ENCODE assay signal across 9 mouse cellular contexts in the genomic region with DNA sequence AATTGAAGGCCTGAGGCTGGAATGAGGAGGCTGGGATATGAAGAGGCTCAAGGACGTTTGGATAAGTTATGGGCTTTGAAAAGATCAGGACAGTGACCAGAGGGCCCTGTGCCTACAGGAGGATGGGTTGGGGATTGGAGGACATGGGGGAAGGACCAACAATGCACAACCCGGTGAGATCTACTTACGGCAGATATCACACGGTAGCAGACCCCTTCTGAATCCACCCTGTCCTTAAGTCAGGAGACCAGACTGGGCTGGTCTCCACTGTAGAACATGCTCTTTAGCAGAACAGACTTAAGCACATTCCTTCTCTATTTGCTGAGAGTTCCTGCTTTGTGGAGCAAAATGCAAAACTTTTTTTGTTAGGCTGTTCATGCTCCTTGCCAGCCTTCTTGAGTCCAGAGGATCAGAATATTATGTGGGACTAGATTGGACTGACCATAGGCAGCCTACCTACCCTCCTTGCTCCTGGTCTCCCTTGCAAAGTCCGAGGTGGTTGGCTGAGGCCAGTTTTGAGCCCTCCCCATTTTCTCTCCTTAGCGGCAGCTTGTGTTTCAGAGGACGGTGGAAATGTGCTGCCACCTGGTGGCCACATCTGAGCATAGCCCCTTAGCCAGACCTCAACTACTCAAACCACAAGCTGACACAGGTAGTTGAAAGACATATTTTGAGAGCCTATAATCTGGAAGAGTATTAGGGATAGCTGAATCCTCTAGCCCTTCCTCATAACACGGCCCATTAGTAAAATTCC. TPM values are rescaled to one million over a fixed set of nuclear protein-coding genes. Genes with fewer than 3 reads are reported as not detected.
DNase-seq lines count a peak whose midpoint lies in the region; ATAC-seq and TF ChIP-seq lines count a peak whose summit lies in the region.
"Had no signal": no experiment of that assay in that cellular context is flagged by ENCODE, and none has a peak within 500 bp of the region (broad histone marks: within the 10 kb centered on the region; RNA-seq: fewer than 3 reads in every experiment).

No protein-coding gene starts in this region.

- H3K4me3 ChIP-seq in hindbrain, embryonic 12.5 days: no peak overlapping the region
- no peak overlapping the region for H3K4me3 ChIP-seq in lung, postnatal 0 days (ENCODE audit: low read depth, low read length)
- H3K4me3 ChIP-seq: myocyte had no signal

- H3K9me3 ChIP-seq in hindbrain, embryonic 12.5 days (replicated peaks): no peaks in the 10 kb centered on the region
- no peaks in the 10 kb centered on the region for H3K9me3 ChIP-seq in lung, postnatal 0 days (ENCODE audit: low read length)

- no peaks in the 10 kb centered on the region for H3K36me3 ChIP-seq in hindbrain, embryonic 12.5 days
- H3K36me3 ChIP-seq in lung, postnatal 0 days (ENCODE audit: insufficient read depth, low read length): no peaks in the 10 kb centered on the region

- 44% methylated on average over 8 of the region's 8 CpGs for WGBS in hindbrain, embryonic 12.5 days
- 26% methylated on average over 8 of the region's 8 CpGs for WGBS in lung, postnatal 0 days

- H3K27ac ChIP-seq in hindbrain, embryonic 12.5 days: no peak overlapping the region
- no peak overlapping the region for H3K27ac ChIP-seq in lung, postnatal 0 days (ENCODE audit: low read length)

- peak; percentile 76 for DNase-seq in Muller cell, postnatal 12 days (ENCODE audit: inconsistent ontology term)
- DNase-seq in cerebellum, adult 9-10 months: peak; percentile 80
- peak; percentile 50 to 76 for DNase-seq in frontal cortex, postnatal 10 days (ENCODE audit: low spot score in 2 of 2)
- DNase-seq in layer of hippocampus, adult 9-11 months: peak; percentile 71
- DNase-seq in lung, postnatal 0 days (ENCODE audit: low spot score): peak; percentile 90
- peak; percentile 80 for DNase-seq in ovary, postnatal 14 days (ENCODE audit: low spot score)
- DNase-seq in thymus, postnatal 0 days (ENCODE audit: low spot score): peak; percentile 88

- peak; percentile 95 for TF ChIP-seq CTCF in lung, postnatal 0 days (IDR thresholded peaks at IDR 0.05)

- no peaks in the 10 kb centered on the region for H3K27me3 ChIP-seq in hindbrain, embryonic 12.5 days
- H3K27me3 ChIP-seq in lung, postnatal 0 days (replicated peaks; ENCODE audit: insufficient read depth, low read length): no peaks in the 10 kb centered on the region

- ATAC-seq in hindbrain, embryonic 12.5 days (ENCODE audit: low FRiP score): peak; percentile 63
- ATAC-seq in lung, postnatal 0 days: peak; percentile 59

- no peak overlapping the region for H3K4me2 ChIP-seq in hindbrain, embryonic 12.5 days (replicated peaks)
- H3K4me2 ChIP-seq in lung, postnatal 0 days (replicated peaks; ENCODE audit: low read depth, low read length): no peak overlapping the region

- peak; percentile 15; the same call in 1 of the 2 replicates for TF ChIP-seq EP300 in lung, postnatal 0 days (IDR thresholded peaks at IDR 0.05)

- H3K4me1 ChIP-seq in hindbrain, embryonic 12.5 days: no peaks in the 10 kb centered on the region
- peaks cover 5% of the 10 kb centered on the region; the same call in 1 of the 2 replicates for H3K4me1 ChIP-seq in lung, postnatal 0 days (ENCODE audit: insufficient read depth, low read depth, low read length)

- H3K9ac ChIP-seq in hindbrain, embryonic 12.5 days: no peak overlapping the region
- H3K9ac ChIP-seq in lung, postnatal 0 days (replicated peaks; ENCODE audit: low read depth): no peak overlapping the region

RNA-seq across cellular contexts. Expression of a gene that starts 28.9 kb away (rescaled TPM):
- not detected in 2 replicates for polyA plus RNA-seq in hindbrain, embryonic 12.5 days (2016; fragmentation: Nextera tagmentation; extraction: Ambion mirVana)
- 1.5 and 1.6 TPM in 2 replicates for polyA plus RNA-seq in lung, postnatal 0 days (2015; fragmentation: Nextera tagmentation; extraction: Ambion mirVana)
- 1.4 TPM in 2 replicates for polyA plus RNA-seq in thymus, postnatal 0 days (2015; fragmentation: Nextera tagmentation; extraction: Ambion mirVana)

RNA-seq across cellular contexts. Expression of a gene that starts 28.9 kb away (rescaled TPM):
- polyA plus RNA-seq in hindbrain, embryonic 12.5 days (2016; fragmentation: Nextera tagmentation; extraction: Ambion mirVana): not detected in 2 replicates
- 0.82 and 0.89 TPM in 2 replicates for polyA plus RNA-seq in lung, postnatal 0 days (2015; fragmentation: Nextera tagmentation; extraction: Ambion mirVana)
- polyA plus RNA-seq in thymus, postnatal 0 days (2015; fragmentation: Nextera tagmentation; extraction: Ambion mirVana): 0.33 and 0.82 TPM in 2 replicates
- polyA plus RNA-seq: myocyte had no signal

RNA-seq across cellular contexts. Expression of a gene that starts 32.9 kb away (rescaled TPM):
- polyA plus RNA-seq in hindbrain, embryonic 12.5 days (2016; fragmentation: Nextera tagmentation; extraction: Ambion mirVana): 0.21 and 0.59 TPM in 2 replicates
- 1.2 and 1.9 TPM in 2 replicates for polyA plus RNA-seq in lung, postnatal 0 days (2015; fragmentation: Nextera tagmentation; extraction: Ambion mirVana)
- 3.7 and 3.9 TPM in 2 replicates for polyA plus RNA-seq in thymus, postnatal 0 days (2015; fragmentation: Nextera tagmentation; extraction: Ambion mirVana)

RNA-seq across cellular contexts. Expression of a gene that starts 59.6 kb away (rescaled TPM):
- 87.2 and 101 TPM in 2 replicates for polyA plus RNA-seq in hindbrain, embryonic 12.5 days (2016; fragmentation: Nextera tagmentation; extraction: Ambion mirVana)
- 45.9 and 50.0 TPM in 2 replicates for polyA plus RNA-seq in lung, postnatal 0 days (2015; fragmentation: Nextera tagmentation; extraction: Ambion mirVana)
- 89.6 and 103 TPM in 2 replicates for polyA plus RNA-seq in thymus, postnatal 0 days (2015; fragmentation: Nextera tagmentation; extraction: Ambion mirVana)
